Mouse (Mus musculus): ENCODE measurements around the gene Gins2. TPM values are rescaled to one million over a fixed set of nuclear protein-coding genes. Genes with fewer than 3 reads are reported as not detected.

Gins2 gene
- polyA plus RNA-seq, 1 experiment = 6.9 TPM

DNA sequence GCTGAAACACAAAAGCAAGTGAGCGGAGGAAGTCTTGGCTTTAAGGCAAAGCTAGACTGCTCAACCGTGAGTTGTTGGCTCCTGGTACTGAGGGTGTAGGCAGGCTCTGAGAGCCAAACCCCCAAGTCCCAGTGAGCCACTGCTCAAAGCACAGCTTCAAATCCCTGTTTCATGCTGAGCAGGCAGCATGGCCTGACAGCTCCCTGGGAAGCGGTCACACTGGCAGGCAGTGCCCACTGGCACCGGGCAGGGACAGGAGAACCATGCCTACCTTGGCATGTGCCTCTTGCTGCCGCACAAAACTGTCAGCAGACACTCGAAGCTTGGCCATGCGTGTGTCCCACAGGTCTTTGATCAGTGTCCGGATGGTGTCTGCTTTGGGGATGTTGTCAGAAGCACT lies 7.3 kb downstream of the Gins2 start:
- no peaks in the 10 kb centered on the region for H3K27me3 ChIP-seq (replicated peaks; ENCODE audit: control insufficient read depth, insufficient read depth, low read length)
- no peaks in the 10 kb centered on the region for H3K4me1 ChIP-seq (ENCODE audit: control insufficient read depth, insufficient read depth, low read length)
- H3K36me3 ChIP-seq (ENCODE audit: control insufficient read depth, insufficient read depth, low read length) = no peaks in the 10 kb centered on the region; the same call in none of the 2 replicates
- H3K27ac ChIP-seq (ENCODE audit: insufficient read depth, low read depth, low read length) = no peak overlapping the region
- 70% methylated on average over 8 of the region's 8 CpGs for WGBS
- TF ChIP-seq CTCF (conservative IDR thresholded peaks at IDR 0.05; ENCODE audit: insufficient read depth, insufficient read length, low read depth, low read length) (no peak), POLR2A (IDR thresholded peaks at IDR 0.05; ENCODE audit: low read depth, low read length) (no peak)
- H3K4me3 ChIP-seq (ENCODE audit: insufficient read depth, low read depth, low read length) = no peak overlapping the region
- DNase-seq = peak; percentile 47

DNA sequence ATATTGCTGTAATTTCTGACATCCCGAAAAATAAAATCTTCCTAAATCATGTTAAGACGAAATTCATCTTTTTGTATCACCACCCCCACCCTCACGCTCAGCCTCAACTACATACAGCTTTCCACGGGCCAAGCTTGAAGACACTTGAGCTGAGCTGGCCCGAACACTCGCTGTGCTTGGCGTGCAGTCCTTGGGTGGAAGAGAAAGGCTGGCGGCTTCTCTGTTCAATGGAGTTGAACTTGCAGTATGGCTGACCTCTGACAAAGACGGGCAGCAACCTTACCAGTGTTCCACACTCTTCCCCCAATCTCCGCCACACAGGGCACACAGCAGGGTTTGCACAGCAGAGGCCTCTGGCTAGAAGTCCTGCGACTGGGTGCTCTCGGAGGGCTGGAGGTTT lies 7.8 kb downstream of the Gins2 start:
- Histone ChIP-seq H3K4me3 (ENCODE audit: insufficient read depth, low read depth, low read length) (no peak overlapping the region), H3K4me1 (ENCODE audit: control insufficient read depth, insufficient read depth, low read length) (no peaks in the 10 kb centered on the region), H3K36me3 (ENCODE audit: control insufficient read depth, insufficient read depth, low read length) (no peaks in the 10 kb centered on the region; the same call in none of the 2 replicates), H3K27me3 (replicated peaks; ENCODE audit: control insufficient read depth, insufficient read depth, low read length) (no peaks in the 10 kb centered on the region), H3K27ac (ENCODE audit: insufficient read depth, low read depth, low read length) (no peak overlapping the region)
- whole genome bisulfite sequencing = 82% methylated on average over 12 of the region's 12 CpGs
- no peak for DNase-seq
- no peak for TF ChIP-seq POLR2A (IDR thresholded peaks at IDR 0.05; ENCODE audit: low read depth, low read length)
- no peak for TF ChIP-seq CTCF (conservative IDR thresholded peaks at IDR 0.05; ENCODE audit: insufficient read depth, insufficient read length, low read depth, low read length)

DNA sequence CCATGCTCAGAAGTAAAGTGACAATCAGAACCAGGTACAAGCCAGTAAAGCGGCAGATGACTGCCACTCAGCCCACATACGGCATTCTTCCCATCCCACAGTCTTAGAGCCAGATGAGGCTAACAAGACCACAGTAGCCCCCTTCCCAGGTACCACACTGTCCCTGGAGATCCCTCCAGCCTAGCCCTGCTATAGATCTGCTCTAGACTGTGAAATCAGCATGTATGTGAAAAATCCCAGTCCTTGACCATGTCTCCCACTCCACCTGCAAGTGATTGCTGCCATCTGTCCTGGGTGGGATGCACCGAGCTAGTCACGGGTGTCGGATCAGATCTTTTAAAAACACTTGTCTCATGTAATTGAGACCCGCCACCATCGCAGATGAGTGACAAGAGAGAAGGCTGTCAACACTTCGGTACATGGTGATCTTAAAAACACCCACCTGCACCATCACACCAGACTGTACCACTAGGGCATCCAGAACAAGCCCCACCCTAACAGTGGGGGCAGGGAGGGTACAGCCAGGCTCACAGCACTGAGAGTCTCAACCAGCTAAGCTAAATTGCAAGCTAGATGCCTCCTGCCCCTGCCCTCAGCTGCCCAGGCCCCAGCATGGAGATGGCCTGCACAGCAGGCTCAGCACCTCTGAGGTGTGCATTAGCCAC lies 8.6 kb downstream of the Gins2 start:
- Histone ChIP-seq H3K4me3 (ENCODE audit: insufficient read depth, low read depth, low read length) (no peak overlapping the region), H3K27me3 (replicated peaks; ENCODE audit: control insufficient read depth, insufficient read depth, low read length) (no peaks in the 10 kb centered on the region), H3K36me3 (ENCODE audit: control insufficient read depth, insufficient read depth, low read length) (no peaks in the 10 kb centered on the region; the same call in none of the 2 replicates), H3K27ac (ENCODE audit: insufficient read depth, low read depth, low read length) (no peak overlapping the region), H3K4me1 (ENCODE audit: control insufficient read depth, insufficient read depth, low read length) (0 out of 2 replicates have a peak, but pooled peaks cover 3% of the 10 kb centered on the region)
- DNase-seq = no peak
- WGBS = 92% methylated on average over 8 of the region's 8 CpGs
- TF ChIP-seq CTCF (conservative IDR thresholded peaks at IDR 0.05; ENCODE audit: insufficient read depth, insufficient read length, low read depth, low read length) (no peak), POLR2A (IDR thresholded peaks at IDR 0.05; ENCODE audit: low read depth, low read length) (no peak)

DNA sequence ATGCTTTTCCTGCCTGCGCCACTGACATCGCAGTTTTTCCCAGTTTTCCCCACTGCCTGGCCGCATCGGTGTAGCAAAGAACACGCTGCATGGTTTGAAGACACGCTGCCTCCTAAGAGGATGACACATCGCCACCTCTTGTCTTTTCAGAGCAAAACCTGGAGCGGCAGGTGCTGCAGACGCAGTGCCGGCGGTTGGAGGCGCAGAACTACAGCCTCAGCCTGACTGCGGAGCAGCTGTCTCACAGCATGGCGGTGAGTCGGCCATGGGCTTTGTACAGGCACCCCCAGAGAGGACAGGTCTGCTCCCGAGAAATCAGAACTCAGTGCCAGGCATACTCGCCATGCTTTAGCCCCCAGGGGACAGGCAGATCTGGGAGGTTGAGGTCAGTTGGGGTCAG lies 11.3 kb downstream of the Gins2 start:
- no peak overlapping the region for H3K27ac ChIP-seq (ENCODE audit: insufficient read depth, low read depth, low read length)
- H3K4me1 ChIP-seq (ENCODE audit: control insufficient read depth, insufficient read depth, low read length) = peaks cover 3% of the 10 kb centered on the region; the same call in 1 of the 2 replicates
- H3K27me3 ChIP-seq (replicated peaks; ENCODE audit: control insufficient read depth, insufficient read depth, low read length) = no peaks in the 10 kb centered on the region
- TF ChIP-seq POLR2A (IDR thresholded peaks at IDR 0.05; ENCODE audit: low read depth, low read length) = no peak
- no peak for TF ChIP-seq CTCF (conservative IDR thresholded peaks at IDR 0.05; ENCODE audit: insufficient read depth, insufficient read length, low read depth, low read length)
- peaks cover 2% of the 10 kb centered on the region for H3K36me3 ChIP-seq (ENCODE audit: control insufficient read depth, insufficient read depth, low read length)
- no peak for DNase-seq
- 96% methylated on average over 17 of the region's 17 CpGs for WGBS
- H3K4me3 ChIP-seq (ENCODE audit: insufficient read depth, low read depth, low read length) = no peak overlapping the region

DNA sequence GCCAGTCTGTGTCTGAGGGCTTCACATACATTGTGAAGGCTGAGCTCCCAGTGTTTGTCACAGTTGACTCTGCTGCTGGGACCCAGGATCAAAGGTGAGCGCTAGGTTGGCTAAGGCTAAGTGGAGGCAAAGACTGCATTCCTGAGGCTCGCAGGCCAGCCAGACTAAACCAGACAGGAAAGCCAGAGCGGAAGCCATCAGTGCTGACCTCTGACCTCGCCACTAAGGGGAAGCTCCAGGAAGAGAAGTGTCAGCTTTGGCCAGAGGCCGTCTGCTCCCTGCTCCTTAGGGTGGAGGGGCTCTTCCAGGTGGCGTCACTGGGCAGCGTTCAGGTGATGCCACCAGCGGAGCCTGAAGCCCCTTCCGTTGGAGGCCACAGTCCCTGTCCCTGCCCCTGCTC lies 13.3 kb downstream of the Gins2 start:
- H3K4me1 ChIP-seq (ENCODE audit: control insufficient read depth, insufficient read depth, low read length) = peaks cover 3% of the 10 kb centered on the region; the same call in 1 of the 2 replicates
- TF ChIP-seq POLR2A (IDR thresholded peaks at IDR 0.05; ENCODE audit: low read depth, low read length) = no peak
- no peak for TF ChIP-seq CTCF (conservative IDR thresholded peaks at IDR 0.05; ENCODE audit: insufficient read depth, insufficient read length, low read depth, low read length)
- no peaks in the 10 kb centered on the region for H3K27me3 ChIP-seq (replicated peaks; ENCODE audit: control insufficient read depth, insufficient read depth, low read length)
- H3K27ac ChIP-seq (ENCODE audit: insufficient read depth, low read depth, low read length) = no peak overlapping the region
- peak; percentile 88 for DNase-seq
- 44% methylated on average over 9 of the region's 9 CpGs for WGBS
- H3K36me3 ChIP-seq (ENCODE audit: control insufficient read depth, insufficient read depth, low read length) = peaks cover 4% of the 10 kb centered on the region
- H3K4me3 ChIP-seq (ENCODE audit: insufficient read depth, low read depth, low read length) = no peak overlapping the region

DNA sequence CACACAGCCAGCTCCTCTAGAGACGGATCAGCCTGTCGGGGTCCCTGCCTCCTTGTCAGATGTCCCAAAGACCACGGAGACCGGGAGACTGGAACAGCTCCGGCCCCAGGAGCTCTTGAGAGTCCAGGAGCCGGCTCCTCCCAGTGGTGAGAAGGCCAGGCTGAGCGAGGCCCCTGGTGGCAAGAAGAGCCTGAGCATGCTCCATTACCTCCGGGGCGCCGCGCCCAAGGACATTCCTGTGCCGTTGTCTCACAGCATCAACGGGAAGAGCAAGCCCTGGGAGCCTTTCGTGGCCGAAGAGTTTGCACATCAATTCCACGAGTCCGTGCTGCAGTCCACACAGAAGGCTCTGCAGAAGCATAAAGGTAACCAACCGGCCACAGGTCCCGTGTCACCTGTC lies 14.2 kb downstream of the Gins2 start:
- TF ChIP-seq CTCF (conservative IDR thresholded peaks at IDR 0.05; ENCODE audit: insufficient read depth, insufficient read length, low read depth, low read length) (no peak), POLR2A (IDR thresholded peaks at IDR 0.05; ENCODE audit: low read depth, low read length) (no peak)
- Histone ChIP-seq H3K27me3 (replicated peaks; ENCODE audit: control insufficient read depth, insufficient read depth, low read length) (no peaks in the 10 kb centered on the region), H3K4me1 (ENCODE audit: control insufficient read depth, insufficient read depth, low read length) (peaks cover 3% of the 10 kb centered on the region; the same call in 1 of the 2 replicates), H3K4me3 (ENCODE audit: insufficient read depth, low read depth, low read length) (no peak overlapping the region), H3K36me3 (ENCODE audit: control insufficient read depth, insufficient read depth, low read length) (peaks cover 4% of the 10 kb centered on the region), H3K27ac (ENCODE audit: insufficient read depth, low read depth, low read length) (no peak overlapping the region)
- DNase-seq = peak; percentile 46
- WGBS = 60% methylated on average over 19 of the region's 19 CpGs

DNA sequence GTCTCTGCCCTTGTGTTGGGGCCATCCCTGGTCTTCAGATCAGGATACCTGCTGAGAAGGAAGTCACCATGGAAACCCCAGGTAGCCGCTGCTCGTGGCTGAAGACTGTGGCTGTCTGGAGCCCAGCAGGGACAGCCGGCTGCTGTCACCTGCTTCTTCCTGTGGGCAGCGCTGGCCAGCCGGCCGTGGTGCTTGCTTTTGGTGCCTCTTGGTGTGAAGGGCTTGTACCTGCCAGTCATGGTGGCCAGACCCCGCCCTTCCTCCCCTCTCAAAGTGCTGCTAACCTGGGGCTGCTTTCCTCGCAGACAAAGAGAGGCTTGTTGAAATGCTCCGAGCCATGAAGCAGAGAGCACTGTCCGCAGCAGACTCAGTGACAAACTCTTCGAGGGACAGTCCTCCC lies 15.2 kb downstream of the Gins2 start:
- peaks cover 3% of the 10 kb centered on the region; the same call in 1 of the 2 replicates for H3K4me1 ChIP-seq (ENCODE audit: control insufficient read depth, insufficient read depth, low read length)
- WGBS = 88% methylated on average over 11 of the region's 11 CpGs
- peaks cover 4% of the 10 kb centered on the region for H3K36me3 ChIP-seq (ENCODE audit: control insufficient read depth, insufficient read depth, low read length)
- TF ChIP-seq CTCF (conservative IDR thresholded peaks at IDR 0.05; ENCODE audit: insufficient read depth, insufficient read length, low read depth, low read length) (no peak), POLR2A (IDR thresholded peaks at IDR 0.05; ENCODE audit: low read depth, low read length) (no peak)
- no peaks in the 10 kb centered on the region for H3K27me3 ChIP-seq (replicated peaks; ENCODE audit: control insufficient read depth, insufficient read depth, low read length)
- no peak overlapping the region for H3K27ac ChIP-seq (ENCODE audit: insufficient read depth, low read depth, low read length)
- DNase-seq = no peak
- H3K4me3 ChIP-seq (ENCODE audit: insufficient read depth, low read depth, low read length) = no peak overlapping the region
